Mouse (Mus musculus): Measurements from ENCODE around the gene Fgfr2.
A peak's percentile ranks its signal among the peaks of the same experiment; 100 is the strongest.

Gene Fgfr2

GRCm38 (mm10) chr7:130664037-130664436 lies 2459.1 kb downstream of the Fgfr2 start:
- no peak for DNase-seq (ENCODE audit: low read depth)

- no peak for DNase-seq (ENCODE audit: low read depth)
Observed at GRCm38 (mm10) chr7:130662869-130663268, 2460.3 kb downstream of the Fgfr2 start.

- DNase-seq (ENCODE audit: low read depth) = no peak
Observed at GRCm38 (mm10) chr7:130662250-130662649, 2460.9 kb downstream of the Fgfr2 start.

- no peak for DNase-seq (ENCODE audit: low read depth)
Observed at GRCm38 (mm10) chr7:130659129-130659528, 2464.0 kb downstream of the Fgfr2 start.

DNA sequence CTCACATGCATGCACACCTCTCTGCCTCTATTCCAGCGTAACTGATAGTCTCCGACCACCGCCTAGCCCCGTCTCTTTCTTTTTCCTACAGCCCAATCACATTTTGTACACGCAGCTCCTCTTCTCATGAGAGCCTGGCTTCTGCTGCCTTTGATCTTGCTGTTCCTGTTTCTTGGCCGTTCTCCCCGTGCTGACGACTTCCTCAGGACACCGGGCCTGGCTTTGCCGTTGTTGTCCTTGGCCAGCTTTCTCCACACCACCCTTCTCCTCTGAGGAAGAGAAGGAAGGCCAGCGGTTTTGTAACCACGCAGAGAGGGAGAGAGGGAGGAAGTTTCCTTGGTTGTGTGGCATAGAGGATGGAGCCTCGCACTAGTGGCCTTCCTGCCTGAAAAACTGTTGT lies 2465.4 kb downstream of the Fgfr2 start:
- peak; percentile 31 for DNase-seq (ENCODE audit: low read depth)

- DNase-seq (ENCODE audit: low read depth) = no peak
Observed at GRCm38 (mm10) chr7:130656965-130657364, 2466.2 kb downstream of the Fgfr2 start.

DNA sequence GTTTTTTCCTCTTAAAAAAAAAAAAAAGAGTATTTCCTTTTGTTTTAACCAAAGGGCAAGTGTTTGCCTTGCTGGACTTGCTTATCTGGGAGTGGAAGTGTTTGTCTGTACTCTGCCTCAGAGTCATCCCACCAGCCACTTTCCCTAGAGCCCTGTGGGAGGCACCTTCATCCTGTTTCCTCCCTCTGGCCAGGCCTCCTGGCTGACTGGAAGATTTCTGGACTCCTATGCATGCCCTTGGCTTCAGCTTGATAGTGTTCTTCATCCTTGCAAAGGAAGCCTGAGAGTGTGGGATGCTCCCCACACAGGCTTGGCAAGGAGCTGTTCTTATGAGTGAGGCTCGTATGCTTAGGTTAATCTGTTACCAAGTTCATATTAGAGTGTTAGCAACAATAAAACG lies 2468.6 kb downstream of the Fgfr2 start:
- DNase-seq (ENCODE audit: low read depth) = no peak

DNA sequence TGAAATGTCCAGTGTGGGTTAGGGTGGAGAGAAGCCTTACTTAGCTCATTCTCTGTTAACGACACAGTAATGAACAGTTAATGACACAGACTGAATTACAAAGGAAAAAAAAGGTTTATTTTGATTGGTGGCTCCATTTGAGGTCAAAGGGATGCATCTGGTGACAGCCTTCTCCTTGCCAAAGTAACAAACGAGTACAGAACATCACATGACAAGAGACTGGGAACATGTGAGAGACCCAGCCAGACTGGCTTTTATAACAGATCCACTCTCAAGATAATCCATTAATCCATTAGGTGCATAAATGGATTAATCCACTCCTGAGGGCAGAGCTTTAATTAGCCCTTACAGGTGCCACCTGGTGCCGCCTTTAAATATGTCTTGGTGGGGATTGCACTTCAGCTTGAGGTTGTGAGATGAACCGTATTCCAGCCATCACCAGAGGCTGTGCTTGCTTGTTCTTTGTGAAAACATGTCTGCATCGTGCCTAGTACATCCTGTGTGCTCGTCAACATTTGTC lies 2470.1 kb downstream of the Fgfr2 start:
- DNase-seq (ENCODE audit: low read depth) = no peak

GRCm38 (mm10) chr7:130650621-130651020 lies 2472.5 kb downstream of the Fgfr2 start:
- DNase-seq (ENCODE audit: low read depth) = no peak

GRCm38 (mm10) chr7:130649257-130649656 lies 2473.9 kb downstream of the Fgfr2 start:
- DNase-seq (ENCODE audit: low read depth) = no peak

DNA sequence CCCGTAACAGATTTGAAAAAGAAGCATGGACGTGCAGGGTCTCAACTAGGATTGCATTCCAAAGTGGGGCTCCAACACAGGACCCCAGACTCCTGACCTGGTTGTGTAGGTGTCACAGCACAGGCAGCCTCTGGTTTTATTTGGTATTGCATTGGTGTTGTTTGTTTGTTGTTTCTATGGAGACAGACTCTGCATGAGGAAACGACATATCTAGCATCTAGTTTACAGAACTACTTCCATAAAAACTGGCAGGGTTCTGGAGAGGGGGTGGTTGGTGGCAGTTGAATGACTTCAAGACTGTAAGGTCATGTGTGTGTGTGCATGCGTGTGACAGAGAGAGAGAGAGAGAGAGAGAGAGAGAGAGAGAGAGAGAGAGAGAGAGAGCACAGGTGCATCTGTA lies 2475.1 kb downstream of the Fgfr2 start:
- DNase-seq (ENCODE audit: low read depth) = peak; percentile 50

DNA sequence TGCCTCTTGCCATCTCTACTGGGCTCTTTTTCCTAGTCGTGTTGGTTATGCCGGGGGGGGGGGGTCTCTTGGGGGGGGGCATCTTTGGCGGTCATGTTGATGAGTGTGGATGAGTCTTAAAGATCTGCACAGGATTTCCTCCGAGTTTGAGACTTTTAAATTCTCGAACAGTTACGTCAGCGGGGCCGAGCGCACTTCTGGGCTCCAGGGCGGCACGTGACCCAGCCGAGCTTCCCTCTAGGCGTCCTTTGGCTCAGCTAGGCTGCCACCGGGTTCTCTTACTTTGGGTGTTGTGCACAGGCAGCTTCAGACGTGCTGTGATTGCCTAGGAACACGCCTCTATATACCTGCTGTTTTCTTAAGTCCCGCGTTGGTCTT lies 2476.4 kb downstream of the Fgfr2 start:
- peak; percentile 87 for DNase-seq (ENCODE audit: low read depth)

DNA sequence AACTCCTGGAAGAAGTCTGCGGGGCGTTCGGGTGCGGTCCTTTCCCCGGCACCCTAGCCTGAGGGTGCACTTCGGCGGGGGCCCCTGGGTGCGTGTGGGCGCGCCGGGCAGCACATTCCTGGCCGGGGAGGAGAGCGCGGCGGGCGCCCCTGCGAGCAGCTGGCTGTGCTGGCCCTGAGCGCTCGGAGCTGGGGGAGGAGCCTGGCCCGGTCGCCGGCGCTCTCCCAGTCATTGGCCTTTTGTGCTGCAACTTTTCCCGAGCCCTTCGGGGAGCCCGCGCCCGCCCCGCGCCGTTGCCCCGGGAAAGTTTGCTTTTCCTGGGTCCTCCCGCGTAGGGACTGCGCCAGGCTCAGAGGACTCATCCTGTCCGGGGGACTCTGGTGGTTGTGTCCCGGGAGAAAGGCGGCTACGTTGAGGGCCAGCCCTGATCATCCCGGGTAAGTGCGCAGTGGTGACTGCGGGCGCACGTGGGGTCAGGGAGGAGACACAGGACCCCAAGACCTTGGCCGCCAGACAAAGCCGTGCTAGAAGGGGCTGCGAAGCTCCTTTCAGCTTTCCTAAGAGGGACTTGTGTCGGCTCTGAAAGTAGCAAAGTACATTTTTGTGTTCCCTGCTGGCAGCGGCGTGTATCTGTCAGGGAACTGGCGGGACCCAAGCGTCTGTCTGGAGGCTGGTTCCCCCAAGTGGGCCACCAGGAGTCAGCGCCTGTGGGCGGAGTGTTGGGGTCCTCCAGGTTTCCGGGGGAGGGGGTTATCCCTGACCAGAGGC lies 2477.0 kb downstream of the Fgfr2 start:
- DNase-seq (ENCODE audit: low read depth) = peak; percentile 73

GRCm38 (mm10) chr7:130645332-130645993 lies 2477.7 kb downstream of the Fgfr2 start:
- DNase-seq (ENCODE audit: low read depth) = peak; percentile 63

GRCm38 (mm10) chr7:130640681-130641080 lies 2482.5 kb downstream of the Fgfr2 start:
- DNase-seq (ENCODE audit: low read depth) = no peak

DNA sequence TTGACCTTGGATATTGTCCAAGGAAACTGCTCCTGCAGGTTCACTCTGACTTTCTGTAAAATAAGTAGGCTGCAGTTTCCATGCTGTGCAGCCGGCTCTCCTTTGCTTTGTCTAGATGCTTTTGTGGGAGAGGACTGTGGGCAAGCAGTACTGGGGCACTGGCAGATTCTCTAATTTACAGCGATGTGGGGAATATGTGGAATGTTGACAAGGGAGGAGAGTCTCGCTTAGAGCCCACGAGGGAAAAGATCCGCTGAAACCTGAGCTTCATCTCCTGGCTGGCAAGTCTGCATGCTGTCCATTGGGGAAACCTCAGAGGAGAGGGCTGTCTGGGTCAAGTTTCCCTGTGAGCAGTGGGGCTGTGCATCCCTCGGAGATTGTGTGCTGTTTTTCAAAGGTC lies 2485.3 kb downstream of the Fgfr2 start:
- DNase-seq (ENCODE audit: low read depth) = no peak

DNA sequence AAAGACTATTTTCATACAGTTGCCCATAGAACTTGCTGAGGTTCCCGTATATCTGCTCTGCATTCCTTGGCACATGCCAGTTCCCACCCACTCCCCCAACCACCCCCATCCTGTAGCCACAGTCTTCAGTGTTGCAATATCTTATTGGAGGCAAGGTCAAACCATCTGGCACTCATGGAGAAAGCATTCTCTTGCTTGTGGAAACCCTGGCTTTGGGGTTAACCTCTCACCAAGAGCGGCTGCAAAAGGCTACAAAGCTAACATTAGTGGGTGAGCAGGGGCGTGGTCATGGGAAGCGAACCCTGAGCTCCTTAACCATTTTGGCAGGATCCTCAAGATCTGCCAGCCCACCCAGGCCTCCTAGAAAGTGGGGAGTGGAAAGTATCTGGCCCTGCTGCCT lies 2486.2 kb downstream of the Fgfr2 start:
- DNase-seq (ENCODE audit: low read depth) = no peak

- DNase-seq (ENCODE audit: low read depth) = no peak
Observed at GRCm38 (mm10) chr7:130636274-130636673, 2486.9 kb downstream of the Fgfr2 start.

DNA sequence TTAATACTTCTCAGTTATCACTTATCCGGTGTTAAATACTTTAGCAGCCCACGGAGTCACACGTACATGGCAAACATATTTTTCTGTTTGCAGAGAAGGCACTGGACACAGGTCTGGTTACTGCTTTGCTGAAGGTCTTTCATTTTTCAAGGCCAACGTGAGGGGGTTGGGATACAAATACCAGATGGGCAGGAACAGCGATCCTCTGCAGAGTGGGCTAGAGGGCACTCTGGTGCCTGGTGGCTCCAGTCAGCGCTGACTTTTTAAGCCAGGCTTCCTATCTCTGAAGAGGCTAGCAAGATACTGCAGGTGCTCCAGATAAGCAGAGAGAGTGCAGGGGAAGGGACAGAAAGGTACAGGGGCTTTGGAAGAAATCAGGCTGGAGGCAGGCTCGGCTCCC lies 2487.9 kb downstream of the Fgfr2 start:
- no peak for DNase-seq (ENCODE audit: low read depth)

- DNase-seq (ENCODE audit: low read depth) = no peak
Observed at GRCm38 (mm10) chr7:130634259-130634871, 2488.8 kb downstream of the Fgfr2 start.

DNA sequence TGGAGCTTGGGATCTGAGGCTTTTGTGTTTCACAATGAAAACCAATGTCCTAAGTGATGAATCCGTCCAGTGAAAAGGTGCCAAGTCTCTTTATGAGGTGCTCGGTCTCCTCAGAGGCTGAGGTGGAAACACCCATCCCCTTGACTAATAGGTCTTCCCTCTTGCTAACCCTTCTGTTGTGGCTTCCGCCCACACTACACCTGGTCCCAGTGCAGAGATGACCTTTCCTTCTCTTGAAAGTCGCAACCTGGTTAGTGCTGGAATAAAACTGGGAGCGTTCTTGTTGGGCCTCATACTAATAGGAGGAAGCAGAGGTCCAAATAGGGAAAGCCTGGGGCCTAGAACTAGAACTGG lies 2490.8 kb downstream of the Fgfr2 start:
- DNase-seq (ENCODE audit: low read depth) = no peak

- DNase-seq (ENCODE audit: low read depth) = peak; percentile 89
Observed at GRCm38 (mm10) chr7:130631553-130632378, 2491.4 kb downstream of the Fgfr2 start.
